Mouse (Mus musculus): ENCODE data around the gene Pate3. TPM values are rescaled to one million over a fixed set of nuclear protein-coding genes. Genes with fewer than 3 reads are reported as not detected.
"Not testable (repeated sequence)": the region's sequence is repeated elsewhere in the genome, so short reads cannot be mapped to it uniquely, and the experiment has no call there.

The Pate3 gene
- polyA plus RNA-seq (2016; fragmentation: Nextera tagmentation; extraction: Ambion mirVana) = not detected in 2 replicates

- 75% methylated on average over 1 of the region's 1 CpGs for WGBS
- Histone ChIP-seq H3K36me3 (no peaks in the 10 kb centered on the region), H3K4me2 (replicated peaks) (no peak within 1 kb of the TSS), H3K9me3 (0 out of 2 replicates have a peak, but pooled peaks cover 5% of the 10 kb centered on the region), H3K27ac (replicated peaks) (no peak within 1 kb of the TSS), H3K4me3 (no peak within 1 kb of the TSS), H3K4me1 (no peaks in the 10 kb centered on the region), H3K9ac (replicated peaks) (no peak within 1 kb of the TSS), H3K27me3 (no peaks in the 10 kb centered on the region)
- ATAC-seq (ENCODE audit: low FRiP score, low read depth) = no peak
Measured at GRCm38 (mm10) chr9:35648102-35648501, at the start of gene Pate3. TSS of gene Pate3 (minus strand) at chr9:35648202.

- Histone ChIP-seq H3K4me1 (no peaks in the 10 kb centered on the region), H3K27ac (replicated peaks) (no peak overlapping the region), H3K36me3 (no peaks in the 10 kb centered on the region), H3K9ac (replicated peaks) (no peak overlapping the region), H3K4me2 (replicated peaks) (no peak overlapping the region), H3K4me3 (no peak overlapping the region), H3K9me3 (peaks cover 8% of the 10 kb centered on the region; the same call in 1 of the 2 replicates), H3K27me3 (no peaks in the 10 kb centered on the region)
- no peak for ATAC-seq (ENCODE audit: low FRiP score, low read depth)
Measured at GRCm38 (mm10) chr9:35691924-35692323, 43.9 kb upstream of the Pate3 start.

GRCm38 (mm10) chr9:35687013-35687412, 39.0 kb upstream of the Pate3 start, which contains the start of gene Pate1:
TSS of gene Pate1 (minus strand) at chr9:35687390.
- Histone ChIP-seq H3K9ac (replicated peaks) (no peak within 1 kb of the TSS), H3K9me3 (no peaks in the 10 kb centered on the region), H3K4me2 (replicated peaks) (no peak within 1 kb of the TSS), H3K4me1 (no peaks in the 10 kb centered on the region), H3K27me3 (no peaks in the 10 kb centered on the region), H3K36me3 (no peaks in the 10 kb centered on the region), H3K4me3 (no peak within 1 kb of the TSS), H3K27ac (replicated peaks) (no peak within 1 kb of the TSS)
- ATAC-seq (ENCODE audit: low FRiP score, low read depth) = no peak
- 49% methylated on average over 1 of the region's 1 CpGs for WGBS

GRCm38 (mm10) chr9:35673557-35673956, 25.6 kb upstream of the Pate3 start:
- Histone ChIP-seq H3K4me2 (replicated peaks) (no peak overlapping the region), H3K4me1 (no peaks in the 10 kb centered on the region), H3K4me3 (no peak overlapping the region), H3K36me3 (no peaks in the 10 kb centered on the region), H3K9ac (replicated peaks) (no peak overlapping the region), H3K27me3 (no peaks in the 10 kb centered on the region), H3K27ac (replicated peaks) (no peak overlapping the region), H3K9me3 (0 out of 2 replicates have a peak, but pooled peaks cover 5% of the 10 kb centered on the region)
- 83% methylated on average over 2 of the region's 2 CpGs for WGBS
- ATAC-seq (ENCODE audit: low FRiP score, low read depth) = no peak

GRCm38 (mm10) chr9:35632981-35633380, 15.0 kb downstream of the Pate3 start:
- peaks cover 3% of the 10 kb centered on the region; the same call in 1 of the 2 replicates for H3K9me3 ChIP-seq
- no peak for ATAC-seq (ENCODE audit: low FRiP score, low read depth)
- H3K9ac ChIP-seq (replicated peaks) = no peak overlapping the region
- no peak overlapping the region for H3K27ac ChIP-seq (replicated peaks)
- no peaks in the 10 kb centered on the region for H3K36me3 ChIP-seq
- 96% methylated on average over 1 of the region's 1 CpGs for WGBS
- H3K4me3 ChIP-seq = no peak overlapping the region
- H3K4me2 ChIP-seq (replicated peaks) = no peak overlapping the region
- H3K4me1 ChIP-seq = no peaks in the 10 kb centered on the region
- no peaks in the 10 kb centered on the region for H3K27me3 ChIP-seq

GRCm38 (mm10) chr9:35616784-35617183, 31.2 kb downstream of the Pate3 start:
- not testable (repeated sequence) for H3K4me2 ChIP-seq (replicated peaks); H3K27me3 ChIP-seq; H3K4me1 ChIP-seq; H3K9ac ChIP-seq (replicated peaks); ATAC-seq (ENCODE audit: low FRiP score, low read depth); H3K27ac ChIP-seq (replicated peaks); H3K36me3 ChIP-seq; H3K4me3 ChIP-seq; H3K9me3 ChIP-seq
- 80% methylated on average over 2 of the region's 2 CpGs for WGBS

GRCm38 (mm10) chr9:35614005-35614404, 34.0 kb downstream of the Pate3 start:
- H3K9me3 ChIP-seq = no peaks in the 10 kb centered on the region
- H3K27ac ChIP-seq (replicated peaks) = no peak overlapping the region
- H3K4me1 ChIP-seq = no peaks in the 10 kb centered on the region
- H3K36me3 ChIP-seq = no peaks in the 10 kb centered on the region
- H3K27me3 ChIP-seq = no peaks in the 10 kb centered on the region
- H3K4me3 ChIP-seq = no peak overlapping the region
- no peak for ATAC-seq (ENCODE audit: low FRiP score, low read depth)
- WGBS = 33% methylated on average over 2 of the region's 2 CpGs
- H3K9ac ChIP-seq (replicated peaks) = no peak overlapping the region
- H3K4me2 ChIP-seq (replicated peaks) = no peak overlapping the region

- no peak for ATAC-seq (ENCODE audit: low FRiP score, low read depth)
- H3K27ac ChIP-seq (replicated peaks) = no peak within 1 kb of the TSS
- no peaks in the 10 kb centered on the region for H3K27me3 ChIP-seq
- H3K4me3 ChIP-seq = no peak within 1 kb of the TSS
- H3K4me2 ChIP-seq (replicated peaks) = no peak within 1 kb of the TSS
- no peak within 1 kb of the TSS for H3K9ac ChIP-seq (replicated peaks)
- whole genome bisulfite sequencing = 77% methylated on average over 1 of the region's 1 CpGs
- no peaks in the 10 kb centered on the region for H3K9me3 ChIP-seq
- no peaks in the 10 kb centered on the region for H3K4me1 ChIP-seq
- no peaks in the 10 kb centered on the region for H3K36me3 ChIP-seq
Measured at GRCm38 (mm10) chr9:35611841-35612240, 36.2 kb downstream of the Pate3 start, which contains the start of gene Pate4. TSS of gene Pate4 (minus strand) at chr9:35611941.

- no peak overlapping the region for H3K27ac ChIP-seq (replicated peaks)
- no peaks in the 10 kb centered on the region for H3K4me1 ChIP-seq
- H3K4me2 ChIP-seq (replicated peaks) = no peak overlapping the region
- H3K9ac ChIP-seq (replicated peaks) = no peak overlapping the region
- no peak for ATAC-seq (ENCODE audit: low FRiP score, low read depth)
- H3K9me3 ChIP-seq = peaks cover 2% of the 10 kb centered on the region; the same call in 1 of the 2 replicates
- H3K4me3 ChIP-seq = no peak overlapping the region
- WGBS = 68% methylated on average over 8 of the region's 8 CpGs
- H3K36me3 ChIP-seq = no peaks in the 10 kb centered on the region
- no peaks in the 10 kb centered on the region for H3K27me3 ChIP-seq
Measured at GRCm38 (mm10) chr9:35607647-35608405, 40.2 kb downstream of the Pate3 start.

Other genes with a start within 250 kb of the Pate3 start
- 19.7 and 22.8 TPM in 2 replicates for gene Cdon, start 227.1 kb downstream of the Pate3 start, polyA plus RNA-seq (2016; fragmentation: Nextera tagmentation; extraction: Ambion mirVana)
- gene Gm1113, start 129.9 kb downstream of the Pate3 start, polyA plus RNA-seq (2016; fragmentation: Nextera tagmentation; extraction: Ambion mirVana) = not detected in 2 replicates
- 10.6 and 11.0 TPM in 2 replicates for gene Ddx25, start 89.7 kb downstream of the Pate3 start, polyA plus RNA-seq (2016; fragmentation: Nextera tagmentation; extraction: Ambion mirVana)
- gene Pus3, start 89.6 kb downstream of the Pate3 start, polyA plus RNA-seq (2016; fragmentation: Nextera tagmentation; extraction: Ambion mirVana) = 17.0 and 17.1 TPM in 2 replicates
- 1.7 and 2.4 TPM in 2 replicates for gene Pate2, start 77.9 kb downstream of the Pate3 start, polyA plus RNA-seq (2016; fragmentation: Nextera tagmentation; extraction: Ambion mirVana)
- 26.8 and 27.7 TPM in 2 replicates for gene Hyls1, start 77.8 kb downstream of the Pate3 start, polyA plus RNA-seq (2016; fragmentation: Nextera tagmentation; extraction: Ambion mirVana)
- not detected in 2 replicates for gene Pate4, start 36.3 kb downstream of the Pate3 start, polyA plus RNA-seq (2016; fragmentation: Nextera tagmentation; extraction: Ambion mirVana)
- gene Pate1, start 39.2 kb upstream of the Pate3 start, polyA plus RNA-seq (2016; fragmentation: Nextera tagmentation; extraction: Ambion mirVana) = not detected in 2 replicates
- gene Gm17677, start 92.8 kb upstream of the Pate3 start, polyA plus RNA-seq (2016; fragmentation: Nextera tagmentation; extraction: Ambion mirVana) = not detected in 2 replicates
- not detected in 2 replicates for gene Gm17727, start 129.9 kb upstream of the Pate3 start, polyA plus RNA-seq (2016; fragmentation: Nextera tagmentation; extraction: Ambion mirVana)
- not detected in 2 replicates for gene Gm27235, start 141.9 kb upstream of the Pate3 start, polyA plus RNA-seq (2016; fragmentation: Nextera tagmentation; extraction: Ambion mirVana)
- not detected in 2 replicates for gene D730048I06Rik, start 141.9 kb upstream of the Pate3 start, polyA plus RNA-seq (2016; fragmentation: Nextera tagmentation; extraction: Ambion mirVana)
- not detected in 2 replicates for gene 9230110F15Rik, start 195.9 kb upstream of the Pate3 start, polyA plus RNA-seq (2016; fragmentation: Nextera tagmentation; extraction: Ambion mirVana)